Mouse (Mus musculus): ENCODE measurements around the gene Rcc1l.

- TF ChIP-seq POLR2A (IDR thresholded peaks at IDR 0.05; ENCODE audit: low read depth, low read length) = no peak
- TF ChIP-seq CTCF (IDR thresholded peaks at IDR 0.05; ENCODE audit: extremely low read depth, insufficient read depth, insufficient read length, insufficient replicate concordance) = no peak
Observed at GRCm38 (mm10) chr5:134121893-134122259, 54.7 kb downstream of the Rcc1l start.
